Mouse (Mus musculus) 3134 (cell line): Measurements from ENCODE around the gene Rfx7.
A peak's percentile ranks its signal among the peaks of the same experiment; 100 is the strongest.
"Not testable (repeated sequence)": the region's sequence is repeated elsewhere in the genome, so short reads cannot be mapped to it uniquely, and the experiment has no call there.

ENCODE experiments used
- DNase-seq: peaks from one replicate; pipeline ENCODE4 v3.0.0-alpha.2; 2011; ENCODE audit warnings: low spot score; ENCODE audit not compliant: insufficient read length; ENCODE audit errors: extremely low read depth

Gene Rfx7

GRCm38 (mm10) chr9:72537086-72537485 lies 5.0 kb downstream of the Rfx7 start:
- DNase-seq, result no peak

- no peak for DNase-seq
Measured at GRCm38 (mm10) chr9:72543590-72543989, 11.6 kb downstream of the Rfx7 start.

GRCm38 (mm10) chr9:72558780-72559179 lies 26.7 kb downstream of the Rfx7 start:
- DNase-seq, result no peak

- no peak for DNase-seq
Measured at GRCm38 (mm10) chr9:72560316-72560715, 28.3 kb downstream of the Rfx7 start.

GRCm38 (mm10) chr9:72563277-72563676 lies 31.2 kb downstream of the Rfx7 start:
- DNase-seq, result no peak

- DNase-seq, result no peak
Measured at GRCm38 (mm10) chr9:72567116-72567515, 35.1 kb downstream of the Rfx7 start.

GRCm38 (mm10) chr9:72580216-72580615 lies 48.2 kb downstream of the Rfx7 start:
- no peak for DNase-seq

- no peak for DNase-seq
Measured at GRCm38 (mm10) chr9:72590861-72591260, 58.8 kb downstream of the Rfx7 start.

GRCm38 (mm10) chr9:72592016-72592415 lies 60.0 kb downstream of the Rfx7 start:
- DNase-seq, result no peak

GRCm38 (mm10) chr9:72594656-72595055 lies 62.6 kb downstream of the Rfx7 start:
- not testable (repeated sequence) for DNase-seq

GRCm38 (mm10) chr9:72600142-72600541 lies 68.1 kb downstream of the Rfx7 start:
- DNase-seq, result no peak

GRCm38 (mm10) chr9:72609771-72610170 lies 77.7 kb downstream of the Rfx7 start:
- no peak for DNase-seq

- no peak for DNase-seq
Measured at GRCm38 (mm10) chr9:72613884-72614283, 81.8 kb downstream of the Rfx7 start.

GRCm38 (mm10) chr9:72614786-72615480 lies 82.9 kb downstream of the Rfx7 start:
- no peak for DNase-seq

GRCm38 (mm10) chr9:72618037-72618436 lies 86.0 kb downstream of the Rfx7 start:
- DNase-seq, result no peak

- no peak for DNase-seq
Measured at GRCm38 (mm10) chr9:72623605-72624004, 91.6 kb downstream of the Rfx7 start.

GRCm38 (mm10) chr9:72627598-72627997 lies 95.6 kb downstream of the Rfx7 start:
- no peak for DNase-seq

- no peak for DNase-seq
Measured at GRCm38 (mm10) chr9:72628591-72628990, 96.6 kb downstream of the Rfx7 start.

- no peak for DNase-seq
Measured at GRCm38 (mm10) chr9:72632198-72632597, 100.2 kb downstream of the Rfx7 start.

GRCm38 (mm10) chr9:72635134-72635533 lies 103.1 kb downstream of the Rfx7 start:
- peak; percentile 30 for DNase-seq

- no peak for DNase-seq
Measured at GRCm38 (mm10) chr9:72636547-72636946, 104.5 kb downstream of the Rfx7 start.

GRCm38 (mm10) chr9:72637243-72637642 lies 105.2 kb downstream of the Rfx7 start:
- no peak for DNase-seq
